Mouse (Mus musculus): ENCODE results near the gene 1110065P20Rik.
A peak's percentile ranks its signal among the peaks of the same experiment; 100 is the strongest.

Gene 1110065P20Rik

GRCm38 (mm10) chr4:124838035-124838700, 12.8 kb downstream of the 1110065P20Rik start:
- DNase-seq = peak; percentile 80 to 82

GRCm38 (mm10) chr4:124832796-124833195, 18.2 kb downstream of the 1110065P20Rik start:
- DNase-seq = no peak

GRCm38 (mm10) chr4:124829671-124830070, 21.3 kb downstream of the 1110065P20Rik start:
- DNase-seq = no peak

GRCm38 (mm10) chr4:124825371-124825965, 25.5 kb downstream of the 1110065P20Rik start:
- no peak for DNase-seq

GRCm38 (mm10) chr4:124824967-124825366, 26.0 kb downstream of the 1110065P20Rik start:
- DNase-seq = no peak

- DNase-seq = no peak
Observed at GRCm38 (mm10) chr4:124818832-124819231, 32.2 kb downstream of the 1110065P20Rik start.

- no peak for DNase-seq
Observed at GRCm38 (mm10) chr4:124817803-124818202, 33.2 kb downstream of the 1110065P20Rik start.

- DNase-seq = peak; percentile 72 to 82
Observed at GRCm38 (mm10) chr4:124815901-124816300, 35.1 kb downstream of the 1110065P20Rik start.

GRCm38 (mm10) chr4:124811347-124811975, 39.5 kb downstream of the 1110065P20Rik start:
- DNase-seq = peak; percentile 36 to 41

GRCm38 (mm10) chr4:124810056-124810455, 40.9 kb downstream of the 1110065P20Rik start:
- no peak for DNase-seq

- DNase-seq = no peak
Observed at GRCm38 (mm10) chr4:124809136-124809883, 41.7 kb downstream of the 1110065P20Rik start.

- no peak for DNase-seq
Observed at GRCm38 (mm10) chr4:124808511-124808910, 42.5 kb downstream of the 1110065P20Rik start.

GRCm38 (mm10) chr4:124803406-124803805, 47.6 kb downstream of the 1110065P20Rik start:
- no peak for DNase-seq

GRCm38 (mm10) chr4:124802309-124803260, 48.4 kb downstream of the 1110065P20Rik start:
- DNase-seq = peak; percentile 93 to 96

GRCm38 (mm10) chr4:124801552-124802308, 49.3 kb downstream of the 1110065P20Rik start, which contains the start of gene Mtf1:
TSS of gene Mtf1 (plus strand) at chr4:124802104.
- peak; percentile 96 to 98 for DNase-seq
